Mouse (Mus musculus) lung, postnatal 0 days (tissue): ENCODE measurements around the gene Crhr1. TPM values are rescaled to one million over a fixed set of nuclear protein-coding genes. Genes with fewer than 3 reads are reported as not detected.

ENCODE experiments used
- ATAC-seq: fragments of 200-750 bp; cut with Nextera tagmentation; 2 replicates; pipeline ENCODE4 v1.8.0; 2017; ENCODE audit warnings: moderate library complexity
- DNase-seq: peaks from one replicate; pipeline ENCODE4 v3.0.0-alpha.2; 2016; ENCODE audit warnings: low spot score
- H3K27ac ChIP-seq: fragments of 300-500 bp; sonication (generic); 2 replicates; pipeline ENCODE4 v1.5.1; 2014; ENCODE audit warnings: antibody characterized with exemption, mild to moderate bottlenecking, low read length, mixed read lengths
- H3K27me3 ChIP-seq: fragments of 300-500 bp; sonication (generic); replicated peaks from 2 replicates; pipeline ENCODE4 v1.6.1; 2014; ENCODE audit warnings: low read length, mixed read lengths; ENCODE audit not compliant: insufficient read depth
- H3K36me3 ChIP-seq: fragments of 300-500 bp; sonication (generic); 2 replicates; pipeline ENCODE4 v1.6.1; 2014; ENCODE audit warnings: low read length, mixed read lengths; ENCODE audit not compliant: insufficient read depth
- H3K4me1 ChIP-seq: fragments of 300-500 bp; sonication (generic); 2 replicates; pipeline ENCODE4 v1.6.1; 2014; ENCODE audit warnings: antibody characterized with exemption, low read depth, low read length, mixed read lengths; ENCODE audit not compliant: insufficient read depth
- H3K4me2 ChIP-seq: fragments of 300-500 bp; sonication (generic); replicated peaks from 2 replicates; pipeline ENCODE4 v1.6.1; 2014; ENCODE audit warnings: low read depth, mild to moderate bottlenecking, low read length, moderate library complexity, mixed read lengths
- H3K4me3 ChIP-seq: fragments of 300-500 bp; sonication (generic); 2 replicates; pipeline ENCODE4 v1.5.1; 2014; ENCODE audit warnings: low read depth, low read length
- H3K9ac ChIP-seq: fragments of 300-500 bp; sonication (generic); replicated peaks from 2 replicates; pipeline ENCODE4 v1.6.1; 2014; ENCODE audit warnings: low read depth, mild to moderate bottlenecking
- H3K9me3 ChIP-seq: fragments of 300-500 bp; sonication (generic); 2 replicates; pipeline ENCODE4 v1.6.1; 2016; ENCODE audit warnings: low read length, mixed read lengths
- CTCF ChIP-seq: IDR thresholded peaks from 2 replicates; pipeline ENCODE4 v1.5.1; 2016; ENCODE audit warnings: antibody characterized with exemption, mild to moderate bottlenecking
- EP300 ChIP-seq: IDR thresholded peaks from 2 replicates; pipeline ENCODE4 v1.6.1; 2016; ENCODE audit warnings: antibody characterized with exemption, mild to moderate bottlenecking, control low read depth
- WGBS: fragments of 180-500 bp; shearing (Covaris S2); extraction: QIAGEN DNeasy Blood & Tissue Kit; methylation state at CpG from one replicate; pipeline ENCODE4 v1.1.7; 2014; 5-methylcytosine and 5-hydroxymethylcytosine counted together
- polyA plus RNA-seq: library from polyadenylated mRNA; unstranded; fragments of >200 nt; fragmentation: Nextera tagmentation; extraction: Ambion mirVana; gene quantifications from 2 replicates; pipeline ENCODE4 v1.2.1, GENCODE M21; 2015

The Crhr1 gene
- polyA plus RNA-seq, 1 experiment from 2014 or later, result not detected

- ATAC-seq, result no peak
- no peak overlapping the region for H3K27ac ChIP-seq
- H3K9ac ChIP-seq, result no peak overlapping the region
- WGBS, result 87% methylated on average over 6 of the region's 6 CpGs
- no peaks in the 10 kb centered on the region for H3K9me3 ChIP-seq
- DNase-seq, result no peak
- no peak overlapping the region for H3K4me3 ChIP-seq
- H3K4me2 ChIP-seq, result no peak overlapping the region
- H3K27me3 ChIP-seq, result no peaks in the 10 kb centered on the region
- H3K36me3 ChIP-seq, result no peaks in the 10 kb centered on the region
- no peaks in the 10 kb centered on the region for H3K4me1 ChIP-seq
- no peak for TF ChIP-seq CTCF
- TF ChIP-seq EP300, result no peak
Measured at GRCm38 (mm10) chr11:104113699-104114098, 19.0 kb upstream of the Crhr1 start.

DNA sequence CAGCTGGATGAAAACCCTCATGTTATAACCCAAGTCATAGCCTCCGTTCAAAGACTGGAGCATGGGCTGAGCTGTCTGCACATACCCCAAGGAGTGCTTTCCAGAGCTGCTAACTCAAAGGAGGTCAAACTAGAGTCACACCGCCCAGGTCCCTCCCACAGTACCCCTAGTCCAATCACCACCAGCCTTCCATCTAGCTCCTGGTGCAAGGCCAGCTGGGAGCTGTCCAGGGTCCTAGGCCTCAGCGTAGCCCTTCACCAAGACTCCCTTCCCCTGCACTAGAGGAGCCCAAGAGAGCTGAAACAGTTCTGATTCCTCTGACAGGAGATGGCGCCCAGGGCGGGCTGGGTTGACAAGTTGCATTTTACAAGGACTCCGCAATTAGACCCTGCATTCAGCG lies 18.0 kb upstream of the Crhr1 start:
- Histone ChIP-seq H3K4me1 (no peaks in the 10 kb centered on the region), H3K36me3 (no peaks in the 10 kb centered on the region), H3K9ac (no peak overlapping the region), H3K27ac (no peak overlapping the region), H3K4me2 (no peak overlapping the region), H3K4me3 (no peak overlapping the region), H3K27me3 (no peaks in the 10 kb centered on the region), H3K9me3 (no peaks in the 10 kb centered on the region)
- ATAC-seq (peak; percentile 80), DNase-seq (peak; percentile 76)
- TF ChIP-seq CTCF, result no peak
- TF ChIP-seq EP300, result no peak
- 4% methylated on average over 7 of the region's 7 CpGs for WGBS

DNA sequence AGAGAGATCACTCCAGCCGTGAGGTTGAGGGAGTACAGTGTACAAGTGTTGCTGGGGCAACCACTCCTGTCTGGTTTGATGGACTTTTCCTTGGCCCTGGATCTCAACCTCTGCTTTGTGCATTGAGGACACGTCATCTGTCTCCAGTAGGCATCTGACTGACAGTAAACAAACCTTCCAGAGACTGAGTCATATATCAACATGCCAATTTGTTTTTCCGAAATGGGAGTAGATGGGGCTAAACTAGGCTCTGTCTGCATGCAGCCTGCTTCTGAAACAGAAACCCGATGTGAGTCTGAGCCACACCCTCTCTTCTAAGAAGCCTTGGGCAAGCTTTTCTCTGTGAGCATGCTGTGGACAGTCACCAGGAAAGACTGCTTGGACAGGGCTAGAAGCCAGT lies 14.3 kb upstream of the Crhr1 start:
- no peak overlapping the region for H3K4me3 ChIP-seq
- no peak overlapping the region for H3K27ac ChIP-seq
- ATAC-seq (no peak), DNase-seq (no peak)
- no peaks in the 10 kb centered on the region for H3K9me3 ChIP-seq
- H3K9ac ChIP-seq, result no peak overlapping the region
- H3K4me2 ChIP-seq, result no peak overlapping the region
- no peaks in the 10 kb centered on the region for H3K4me1 ChIP-seq
- no peak for TF ChIP-seq CTCF
- TF ChIP-seq EP300, result no peak
- H3K36me3 ChIP-seq, result no peaks in the 10 kb centered on the region
- H3K27me3 ChIP-seq, result no peaks in the 10 kb centered on the region
- 52% methylated on average over 4 of the region's 4 CpGs for WGBS

DNA sequence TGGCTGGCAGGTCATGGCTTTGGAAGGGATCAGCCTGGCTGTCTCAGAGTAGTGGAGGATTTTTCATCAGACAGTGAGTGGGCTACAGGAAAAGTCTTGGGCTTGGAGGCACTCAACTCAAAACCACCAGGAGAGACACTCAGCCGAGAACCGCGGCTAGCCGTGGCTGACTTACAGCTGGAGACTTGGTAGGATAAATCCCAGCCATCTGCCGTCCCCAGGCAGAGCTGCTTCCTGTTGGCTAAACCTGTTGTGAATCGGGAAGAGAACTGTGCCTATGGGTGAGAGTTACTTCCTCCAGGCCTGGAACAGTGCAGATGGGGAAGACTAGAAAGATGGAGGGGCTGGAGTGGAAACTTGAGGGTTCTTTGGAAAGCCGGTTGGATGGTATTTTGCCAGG lies 9.7 kb upstream of the Crhr1 start:
- Histone ChIP-seq H3K27me3 (no peaks in the 10 kb centered on the region), H3K27ac (no peak overlapping the region), H3K9me3 (no peaks in the 10 kb centered on the region), H3K4me2 (no peak overlapping the region), H3K9ac (no peak overlapping the region), H3K4me1 (no peaks in the 10 kb centered on the region), H3K4me3 (no peak overlapping the region), H3K36me3 (no peaks in the 10 kb centered on the region)
- WGBS, result 62% methylated on average over 7 of the region's 7 CpGs
- ATAC-seq (no peak), DNase-seq (no peak)
- no peak for TF ChIP-seq EP300
- TF ChIP-seq CTCF, result no peak

DNA sequence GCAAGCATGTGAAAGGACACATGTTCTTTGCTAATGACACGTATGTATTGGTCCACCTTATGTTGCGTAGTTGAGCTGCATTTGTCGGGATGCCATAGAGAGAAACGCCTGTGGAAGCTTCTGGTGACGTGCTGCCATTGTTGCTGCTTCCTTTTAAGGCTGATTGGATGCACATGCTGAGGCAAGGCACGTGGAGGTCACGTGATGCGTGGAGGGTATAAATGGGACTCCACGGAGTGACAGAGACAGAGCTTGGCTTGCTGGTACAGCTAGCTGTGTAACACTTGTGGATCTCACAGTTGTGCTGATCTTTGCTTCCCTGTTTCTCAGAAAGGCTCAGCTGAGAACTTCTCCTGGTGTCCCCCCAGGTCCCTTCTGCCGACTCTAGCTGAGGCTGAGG lies 9.2 kb upstream of the Crhr1 start:
- ATAC-seq (no peak), DNase-seq (no peak)
- H3K9me3 ChIP-seq, result no peaks in the 10 kb centered on the region
- WGBS, result 74% methylated on average over 10 of the region's 10 CpGs
- no peaks in the 10 kb centered on the region for H3K27me3 ChIP-seq
- no peak for TF ChIP-seq EP300
- no peak for TF ChIP-seq CTCF
- H3K9ac ChIP-seq, result no peak overlapping the region
- H3K36me3 ChIP-seq, result no peaks in the 10 kb centered on the region
- H3K4me1 ChIP-seq, result no peaks in the 10 kb centered on the region
- H3K4me3 ChIP-seq, result no peak overlapping the region
- no peak overlapping the region for H3K4me2 ChIP-seq
- no peak overlapping the region for H3K27ac ChIP-seq

DNA sequence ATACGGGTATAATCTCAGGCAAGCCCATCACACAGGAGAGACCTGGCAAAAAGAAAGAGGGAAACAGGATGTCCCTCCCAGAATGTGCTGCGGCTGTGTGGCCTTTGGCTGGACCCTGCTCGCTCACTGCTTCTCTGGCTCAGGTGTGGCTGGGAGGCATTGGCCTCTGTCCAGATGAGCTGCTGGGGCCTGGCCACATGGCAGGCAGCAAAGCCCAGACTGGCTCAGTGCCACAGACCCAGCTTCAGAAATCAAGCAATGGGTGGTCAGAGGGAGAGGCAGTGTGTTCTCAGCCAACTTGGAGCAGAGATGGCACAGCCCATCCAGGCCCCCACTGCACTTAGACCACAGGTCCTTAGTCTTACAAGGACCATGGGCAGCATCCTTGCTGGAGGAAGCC lies 8.1 kb upstream of the Crhr1 start:
- no peaks in the 10 kb centered on the region for H3K9me3 ChIP-seq
- WGBS, result 70% methylated on average over 3 of the region's 3 CpGs

GRCm38 (mm10) chr11:104129466-104129865 lies 3.2 kb upstream of the Crhr1 start:
- TF ChIP-seq CTCF (no peak), EP300 (no peak)
- ATAC-seq, result no peak
- no peak for DNase-seq
- H3K27me3 ChIP-seq, result peaks cover 34% of the 10 kb centered on the region
- no peak overlapping the region for H3K4me2 ChIP-seq
- no peaks in the 10 kb centered on the region for H3K36me3 ChIP-seq
- no peaks in the 10 kb centered on the region for H3K4me1 ChIP-seq
- H3K9ac ChIP-seq, result no peak overlapping the region
- no peaks in the 10 kb centered on the region for H3K9me3 ChIP-seq
- 86% methylated on average over 5 of the region's 5 CpGs for WGBS
- no peak overlapping the region for H3K27ac ChIP-seq
- no peak overlapping the region for H3K4me3 ChIP-seq

More for the DNA sequence above, 8.1 kb upstream of the Crhr1 start:
- Histone ChIP-seq H3K4me1 (no peaks in the 10 kb centered on the region), H3K9ac (no peak overlapping the region), H3K4me2 (no peak overlapping the region), H3K4me3 (no peak overlapping the region), H3K36me3 (no peaks in the 10 kb centered on the region), H3K27me3 (no peaks in the 10 kb centered on the region), H3K27ac (no peak overlapping the region)
- DNase-seq (no peak), ATAC-seq (no peak)
- no peak for TF ChIP-seq EP300
